Mouse (Mus musculus) liver, postnatal 0 days (tissue): ENCODE data around the gene Nuf2.

ENCODE experiments used
- CTCF ChIP-seq: sonication (generic); IDR thresholded peaks from 2 replicates; pipeline ENCODE4 v1.5.1; 2016; ENCODE audit warnings: antibody characterized with exemption, low read depth
- EP300 ChIP-seq: IDR thresholded peaks from 2 replicates; pipeline ENCODE4 v1.6.1; 2016; ENCODE audit warnings: antibody characterized with exemption, low read depth, mild to moderate bottlenecking

DNA sequence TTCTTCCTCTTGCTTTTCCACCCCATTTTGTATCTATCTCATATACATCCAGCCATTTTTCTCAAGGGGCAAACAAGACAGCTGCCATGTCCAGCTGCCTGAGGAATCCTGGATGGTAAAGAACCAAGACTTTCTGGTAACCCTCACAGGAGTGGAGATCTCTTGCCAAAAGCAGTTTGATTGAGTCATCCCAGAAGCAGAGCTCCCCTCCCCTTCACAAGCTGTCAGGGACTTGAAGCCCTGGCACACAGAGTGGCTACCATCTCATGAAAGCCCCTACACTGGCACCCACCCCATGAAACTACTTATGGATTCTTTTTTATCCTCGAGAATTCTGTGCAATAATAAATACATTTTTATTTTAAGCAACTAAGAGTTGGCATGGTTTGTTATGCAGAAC, 39.7 kb downstream of the Nuf2 start:
- TF ChIP-seq CTCF: no peak
- no peak for TF ChIP-seq EP300
